Mouse (Mus musculus): ENCODE measurements around the gene Il3. TPM values are rescaled to one million over a fixed set of nuclear protein-coding genes. Genes with fewer than 3 reads are reported as not detected.
"Not testable (repeated sequence)": the region's sequence is repeated elsewhere in the genome, so short reads cannot be mapped to it uniquely, and the experiment has no call there.

The Il3 gene
- total RNA-seq, 2 experiments from 2014 or later = not detected

DNA sequence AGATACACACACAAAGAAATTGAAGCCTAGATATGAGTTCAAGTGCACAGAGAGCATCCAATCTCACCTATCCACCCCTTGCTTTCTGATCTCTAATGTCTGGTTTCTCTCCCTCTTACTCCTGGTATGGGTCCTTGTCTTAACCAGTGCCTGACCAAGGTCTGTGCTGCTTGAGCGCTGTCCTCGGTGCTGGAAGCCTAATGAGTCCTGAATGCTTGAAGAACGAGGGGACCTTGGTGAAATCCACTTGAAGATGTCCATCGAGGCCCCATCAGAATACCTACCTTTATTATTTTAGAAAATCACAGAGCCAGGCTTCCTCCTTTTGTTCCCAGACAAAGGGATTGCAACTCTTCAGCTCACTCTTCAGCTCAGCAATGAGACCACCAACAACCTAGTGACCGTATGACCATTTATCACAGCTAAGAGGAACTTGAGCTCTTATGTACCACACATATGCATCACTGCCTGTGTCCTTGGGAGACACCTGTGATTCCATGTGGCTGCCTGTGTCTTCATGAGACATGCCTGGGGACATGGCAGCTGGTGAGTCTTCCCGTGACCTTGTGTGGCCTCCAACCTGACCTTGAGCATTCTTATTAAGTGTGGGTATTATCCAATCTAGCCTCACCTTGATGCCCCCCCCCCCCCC, 36.1 kb upstream of the Il3 start:
- DNase-seq = peak; percentile 27
- intact Hi-C loops (cut with DNase I) = no loop called here
- Histone ChIP-seq H3K27ac (no peak overlapping the region), H3K4me3 (peak overlapping the region; percentile 85; the same call in 1 of the 2 replicates)
- no peak for TF ChIP-seq CTCF (IDR thresholded peaks at IDR 0.05)

DNA sequence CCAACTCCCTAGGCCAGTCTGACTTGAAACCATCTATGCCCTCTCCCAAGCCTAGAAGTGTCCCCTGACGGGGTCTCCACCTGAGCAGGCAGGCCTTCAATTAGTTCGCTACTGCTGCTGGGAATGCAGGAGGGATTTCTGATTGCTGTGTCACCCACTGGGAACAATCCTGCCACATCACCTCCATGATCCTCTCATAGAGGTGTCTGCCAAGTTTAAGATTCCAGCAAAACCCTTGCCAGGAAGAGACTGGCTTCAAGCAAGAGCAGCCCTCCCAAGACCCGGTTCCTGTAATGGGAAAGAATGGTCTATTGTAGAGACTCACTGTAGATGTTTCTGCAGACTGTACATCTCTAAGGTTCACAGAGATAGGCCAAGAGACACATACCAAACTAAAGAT, 35.5 kb upstream of the Il3 start:
- no peak overlapping the region for H3K4me3 ChIP-seq
- no peak for DNase-seq
- H3K27ac ChIP-seq = no peak overlapping the region
- no peak for TF ChIP-seq CTCF (IDR thresholded peaks at IDR 0.05)
- intact Hi-C loops (cut with DNase I) = no loop called here

DNA sequence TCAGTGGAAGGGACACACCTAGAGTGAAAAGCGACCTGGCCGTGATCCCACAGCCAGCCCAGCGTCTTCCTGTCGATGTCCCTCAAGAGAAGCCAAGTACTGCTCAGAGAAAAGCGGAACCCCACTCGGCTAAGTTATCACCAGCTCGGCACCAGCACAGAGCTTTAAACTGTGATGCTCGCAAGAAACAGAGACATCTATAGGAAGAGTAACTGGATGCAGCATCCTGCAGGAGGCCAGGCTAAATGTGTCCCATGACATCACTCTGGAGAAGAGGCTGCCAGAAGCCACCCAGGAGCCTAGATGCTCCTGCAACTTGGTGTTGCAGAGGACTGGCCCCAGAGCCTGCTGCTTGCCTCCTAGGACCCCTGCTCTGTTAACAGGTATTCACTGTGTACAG, 34.9 kb upstream of the Il3 start:
- intact Hi-C loops (cut with DNase I) = no loop called here
- no peak overlapping the region for H3K4me3 ChIP-seq
- TF ChIP-seq CTCF (IDR thresholded peaks at IDR 0.05) = no peak

DNA sequence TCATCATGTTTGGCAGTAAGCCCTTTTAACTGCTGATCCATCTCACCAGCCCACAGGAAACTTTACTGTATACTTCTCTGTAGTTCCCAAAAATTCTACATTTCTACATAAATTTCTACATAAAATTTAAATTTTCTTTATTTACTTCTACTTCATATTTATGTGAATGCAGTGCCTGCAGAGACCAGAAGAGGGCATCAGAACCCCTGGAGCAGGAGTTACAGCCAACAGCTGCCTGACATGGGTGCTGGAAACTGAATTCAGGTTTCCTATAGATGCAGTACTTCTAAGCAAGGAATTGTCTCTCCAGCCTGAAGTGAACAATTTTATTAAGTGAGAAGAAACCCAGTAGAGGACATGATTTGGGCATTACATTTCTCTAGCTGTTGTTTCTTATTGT, 31.7 kb upstream of the Il3 start:
- no peak for DNase-seq
- intact Hi-C loops (cut with DNase I) = no loop called here
- no peak overlapping the region for H3K27ac ChIP-seq
- peak; percentile 32; the same call in 1 of the 2 replicates for TF ChIP-seq CTCF (IDR thresholded peaks at IDR 0.05)
- no peak overlapping the region for H3K4me3 ChIP-seq

More for the DNA sequence above, 34.9 kb upstream of the Il3 start:
- peak; percentile 16 for DNase-seq
- no peak overlapping the region for H3K27ac ChIP-seq

DNA sequence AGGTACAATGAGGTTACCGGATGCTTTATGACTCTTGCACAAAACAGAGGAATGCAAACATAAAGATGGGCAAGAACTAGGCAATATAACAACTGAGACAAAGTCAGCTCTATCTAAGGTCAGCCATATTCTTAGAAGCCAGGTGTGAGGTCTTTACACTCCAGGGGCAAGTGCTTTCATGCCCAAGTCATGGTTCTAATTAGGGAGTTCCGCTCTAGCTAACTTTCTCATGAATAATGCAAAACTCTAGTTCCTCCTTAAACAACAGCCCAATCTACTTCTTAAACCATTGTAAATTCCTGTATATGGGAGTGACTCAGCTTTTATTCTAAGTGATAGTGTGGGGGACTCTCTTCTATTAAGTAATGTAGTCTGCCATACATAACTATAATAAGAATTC, 30.4 kb upstream of the Il3 start:
- H3K27ac ChIP-seq; DNase-seq; intact Hi-C loops (cut with DNase I); H3K4me3 ChIP-seq: not testable (repeated sequence)

DNA sequence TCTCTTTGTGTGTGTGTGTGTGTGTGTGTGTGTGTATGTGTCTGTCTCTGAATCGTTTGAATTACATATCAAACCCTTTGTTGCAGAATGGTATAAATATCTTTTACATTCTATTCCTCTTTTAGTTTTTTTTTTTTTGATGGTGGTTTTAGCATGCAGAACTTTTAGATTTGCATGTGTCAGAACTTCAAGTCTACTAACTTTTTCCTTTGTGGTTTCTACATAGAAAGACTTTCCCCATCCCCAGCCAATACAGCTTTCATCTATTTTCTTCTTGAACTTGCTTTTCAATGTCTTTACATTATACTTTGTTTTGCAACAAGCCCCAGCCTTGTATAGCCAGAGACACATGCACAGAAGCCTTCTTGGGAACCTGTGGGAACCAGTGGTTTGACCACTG, 29.7 kb upstream of the Il3 start:
- DNase-seq = no peak
- intact Hi-C loops (cut with DNase I) = no loop called here
- Histone ChIP-seq H3K4me3 (no peak overlapping the region), H3K27ac (no peak overlapping the region)
- no peak for TF ChIP-seq CTCF (IDR thresholded peaks at IDR 0.05)

DNA sequence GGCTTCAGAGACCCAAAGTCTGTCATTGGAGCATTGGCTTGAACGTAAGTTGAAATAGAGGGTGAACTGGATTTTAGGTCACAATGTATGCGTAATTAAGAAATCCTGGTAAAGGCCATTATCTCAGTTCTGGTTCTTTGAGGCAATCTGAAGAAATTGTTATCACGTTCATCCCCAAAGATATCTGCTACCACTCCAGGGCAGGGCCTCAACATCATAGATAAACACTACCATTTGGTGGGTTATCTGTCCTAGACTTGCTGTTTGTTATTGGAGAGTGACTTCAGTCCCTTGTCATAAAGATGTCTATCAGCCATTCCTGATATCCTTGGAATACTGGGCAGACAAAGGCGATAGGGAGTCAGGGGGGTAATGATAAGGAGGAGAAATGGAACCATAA, 28.9 kb upstream of the Il3 start:
- intact Hi-C loops (cut with DNase I) = no loop called here
- no peak for DNase-seq
- no peak for TF ChIP-seq CTCF (IDR thresholded peaks at IDR 0.05)

DNA sequence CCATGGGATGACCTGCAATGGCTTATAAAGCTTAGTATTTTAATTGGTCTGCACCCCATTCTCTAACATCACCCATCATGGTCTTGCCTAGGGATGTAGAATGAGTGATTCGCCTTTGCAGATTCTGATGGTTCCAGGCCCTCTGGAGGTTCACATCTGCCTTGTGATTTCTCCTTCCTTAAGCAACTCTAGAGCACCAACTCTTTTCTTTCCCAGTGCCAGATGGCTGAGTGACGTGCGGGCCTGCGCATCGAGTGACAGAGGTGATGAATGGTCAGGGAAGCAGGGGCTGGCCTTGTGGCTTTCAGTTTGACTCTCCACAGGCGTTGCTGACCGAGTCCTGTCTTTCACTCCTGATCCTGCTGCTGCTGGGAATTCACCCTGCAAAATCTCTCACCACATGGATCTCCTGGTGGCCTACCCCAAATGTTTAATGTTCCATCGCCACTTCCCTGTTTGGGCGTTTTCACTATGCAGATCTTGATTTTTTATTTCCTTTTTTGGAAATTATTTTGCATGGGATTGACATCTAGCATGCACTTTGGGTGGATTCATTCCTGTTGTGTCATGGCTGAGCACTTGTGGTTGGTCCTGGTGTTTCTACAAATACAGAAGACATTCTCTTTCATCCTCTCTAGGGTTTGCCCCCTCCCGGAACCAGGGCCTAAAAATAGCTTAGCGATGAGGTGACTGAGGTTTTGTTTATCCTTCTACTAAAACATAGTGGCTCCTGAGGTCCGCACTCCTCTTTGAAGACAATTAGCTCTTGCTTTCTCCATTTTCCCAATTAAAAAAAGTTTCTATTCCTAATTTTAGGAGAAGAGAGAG, 27.1 kb upstream of the Il3 start:
- Histone ChIP-seq H3K27ac (no peak overlapping the region), H3K4me3 (no peak overlapping the region)
- intact Hi-C loops (cut with DNase I) = no loop called here
- no peak for TF ChIP-seq CTCF (IDR thresholded peaks at IDR 0.05)
- no peak for DNase-seq

More for the DNA sequence above, 28.9 kb upstream of the Il3 start:
- H3K4me3 ChIP-seq = no peak overlapping the region
- H3K27ac ChIP-seq = no peak overlapping the region

DNA sequence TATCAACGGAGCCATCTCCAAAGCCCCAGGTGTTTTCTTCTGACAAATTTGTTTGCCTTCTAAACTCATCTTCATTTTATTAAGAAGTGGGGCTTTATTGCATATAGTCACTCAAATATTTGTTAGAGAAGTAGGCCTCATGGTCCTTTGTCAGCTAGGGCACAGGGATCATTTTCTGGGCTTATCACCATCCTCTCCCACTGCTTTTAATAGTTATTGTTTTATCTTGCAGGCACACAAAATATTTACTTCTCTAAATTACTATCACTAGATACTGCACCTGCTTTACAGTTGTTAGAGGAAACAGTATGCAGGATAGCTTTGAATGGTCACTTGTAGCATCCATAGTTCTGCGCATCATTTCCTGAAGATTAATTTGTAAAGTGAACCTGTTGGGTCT, 25.1 kb upstream of the Il3 start:
- no peak for DNase-seq
- Histone ChIP-seq H3K27ac (no peak overlapping the region), H3K4me3 (no peak overlapping the region)
- no peak for TF ChIP-seq CTCF (IDR thresholded peaks at IDR 0.05)
- intact Hi-C loops (cut with DNase I) = no loop called here

DNA sequence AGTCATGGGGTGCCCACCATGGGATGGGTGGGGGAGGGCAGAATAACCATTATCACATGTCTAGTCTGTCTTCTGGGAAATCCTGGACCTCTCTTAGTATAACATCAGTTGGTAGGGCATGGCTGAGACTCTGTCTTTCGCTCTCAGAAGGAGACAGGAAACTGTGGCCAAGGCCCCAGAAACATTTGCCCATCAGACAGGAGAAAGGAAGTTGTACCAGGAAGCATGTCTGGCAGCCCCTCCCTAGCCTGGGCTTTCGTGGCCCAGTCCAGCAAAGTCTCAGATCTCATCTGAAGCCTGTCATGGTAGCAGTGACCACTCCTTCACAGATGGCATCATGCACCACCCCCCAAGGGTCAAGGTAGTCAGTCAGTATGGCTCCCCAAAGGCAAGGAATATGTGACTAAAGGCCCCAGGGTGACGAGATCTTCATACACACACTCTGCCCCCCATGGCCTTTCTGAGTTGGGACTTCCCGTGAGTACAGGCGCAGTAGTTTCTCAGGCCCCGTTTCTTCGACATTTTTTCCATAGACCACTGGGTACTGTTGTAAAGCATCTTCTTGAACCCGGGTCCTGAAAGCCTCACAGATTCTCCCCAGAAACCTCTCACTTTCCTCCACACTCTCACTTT, 20.9 kb upstream of the Il3 start:
- intact Hi-C loops (cut with DNase I) = loop anchor here (10.0 kb wide), 1 partner anchor 367 kb away; no protein-coding TSS in a partner anchor
- no peak for TF ChIP-seq CTCF (IDR thresholded peaks at IDR 0.05)
- H3K27ac ChIP-seq = no peak overlapping the region
- H3K4me3 ChIP-seq = no peak overlapping the region
- no peak for DNase-seq

DNA sequence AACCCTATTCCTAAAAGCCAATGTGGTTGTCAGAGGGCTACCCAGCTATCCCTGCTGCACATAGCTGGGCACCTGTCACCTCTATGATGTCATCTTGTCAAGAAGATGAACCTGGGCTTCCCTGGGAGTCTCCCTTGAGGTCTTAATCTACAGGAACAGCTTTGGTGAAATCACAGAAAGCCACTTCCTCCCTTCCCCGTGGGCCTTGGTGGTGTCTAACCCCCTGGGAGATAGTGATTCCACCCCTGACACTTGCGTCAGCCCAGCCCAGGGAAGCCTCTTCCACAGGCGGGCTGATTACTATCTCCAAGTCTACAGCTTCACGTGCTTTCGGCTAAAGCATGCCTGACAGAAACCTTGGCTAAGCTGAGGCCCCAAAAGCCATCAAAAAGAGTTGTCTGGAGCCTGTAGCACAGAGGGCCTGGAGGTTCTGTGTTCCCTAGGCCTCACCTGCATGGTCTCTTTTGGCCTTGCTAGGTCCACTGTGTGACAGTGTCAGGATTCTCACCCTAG, 4.4 kb upstream of the Il3 start:
- intact Hi-C loops (cut with DNase I) = no loop called here

DNA sequence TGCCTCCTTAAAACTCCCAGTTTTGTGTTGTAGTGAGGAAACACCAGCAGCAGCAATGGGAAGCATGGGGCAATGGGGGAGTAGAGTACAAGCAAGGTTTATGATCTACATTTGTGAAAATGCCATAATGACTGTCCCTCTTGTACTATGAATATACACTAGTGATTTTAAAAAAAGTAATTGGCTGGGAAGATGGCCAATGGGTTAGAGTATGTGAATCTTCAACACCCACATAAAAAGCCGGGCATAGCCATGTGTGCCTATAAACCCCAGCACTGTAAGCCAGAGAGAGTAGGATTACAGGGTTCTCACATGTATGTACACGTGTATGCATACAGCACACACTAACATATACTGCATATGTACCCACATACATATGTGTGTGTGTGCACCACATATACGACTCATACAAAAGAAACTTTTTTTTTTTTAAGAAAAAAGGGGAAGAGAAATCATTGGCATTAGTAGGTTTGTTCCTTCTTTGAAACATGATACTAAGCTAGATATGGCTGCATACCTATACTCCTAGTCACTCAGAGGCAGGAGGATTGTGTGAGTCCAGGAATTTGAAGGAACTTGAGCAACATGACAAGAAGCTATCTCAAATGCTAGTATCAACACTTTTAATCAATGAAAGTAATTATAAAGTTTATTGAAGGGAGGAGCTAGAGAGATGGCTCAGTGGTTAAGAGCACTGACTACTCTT, 2.3 kb upstream of the Il3 start:
- H3K27ac ChIP-seq = no peak overlapping the region
- no peak overlapping the region for H3K4me3 ChIP-seq
- DNase-seq = no peak
- intact Hi-C loops (cut with DNase I) = no loop called here
- TF ChIP-seq CTCF (IDR thresholded peaks at IDR 0.05) = no peak

More for the DNA sequence above, 4.4 kb upstream of the Il3 start:
- Histone ChIP-seq H3K27ac (no peak overlapping the region), H3K4me3 (no peak overlapping the region)
- no peak for TF ChIP-seq CTCF (IDR thresholded peaks at IDR 0.05)
- no peak for DNase-seq

Measured in gastrocnemius, adult 2 months (tissue).